Mouse (Mus musculus) brain, embryonic 14.5 days (tissue): Measurements from ENCODE around the gene Mettl2.

Experiments used
- CTCF ChIP-seq: fragments of 200-500 bp; IDR thresholded peaks from 2 replicates; pipeline ENCODE4 v1.5.1; 2012; ENCODE audit warnings: inconsistent platforms, mild to moderate bottlenecking, moderate library complexity, borderline replicate concordance; ENCODE audit not compliant: insufficient read depth, insufficient read length; ENCODE audit errors: extremely low read depth
- POLR2A ChIP-seq: fragments of 200-500 bp; IDR thresholded peaks from 2 replicates; pipeline ENCODE4 v1.6.1; 2012; ENCODE audit warnings: mild to moderate bottlenecking, inconsistent platforms, borderline replicate concordance; ENCODE audit not compliant: poor library complexity, insufficient read depth, insufficient read length, severe bottlenecking; ENCODE audit errors: extremely low read depth

GRCm38 (mm10) chr11:105149766-105150165 lies 23.5 kb downstream of the Mettl2 start:
- no peak for TF ChIP-seq POLR2A
- no peak for TF ChIP-seq CTCF
